Mouse (Mus musculus) lung, embryonic 15.5 days (tissue): Measurements from ENCODE around the gene Mospd3. TPM values are rescaled to one million over a fixed set of nuclear protein-coding genes. Genes with fewer than 3 reads are reported as not detected.

Experiments used
- ATAC-seq: fragments of 200-750 bp; cut with Nextera tagmentation; 2 replicates; pipeline ENCODE4 v1.8.0; 2017; ENCODE audit warnings: moderate number of reproducible peaks, borderline replicate concordance; ENCODE audit not compliant: low FRiP score, low TSS enrichment; ENCODE audit errors: extremely low read depth
- H3K27ac ChIP-seq: fragments of 300-500 bp; sonication (generic); 2 replicates; pipeline ENCODE4 v1.5.1; 2015; ENCODE audit warnings: moderate library complexity, mild to moderate bottlenecking, inconsistent platforms
- H3K27me3 ChIP-seq: fragments of 300-500 bp; sonication (generic); 2 replicates; pipeline ENCODE4 v1.6.1; 2015; ENCODE audit warnings: inconsistent platforms
- H3K36me3 ChIP-seq: fragments of 300-500 bp; sonication (generic); 2 replicates; pipeline ENCODE4 v1.6.1; 2015; ENCODE audit warnings: inconsistent platforms
- H3K4me1 ChIP-seq: fragments of 300-500 bp; sonication (generic); 2 replicates; pipeline ENCODE4 v1.6.1; 2015; ENCODE audit warnings: inconsistent platforms
- H3K4me2 ChIP-seq: fragments of 300-500 bp; sonication (generic); 2 replicates; pipeline ENCODE4 v1.6.1; 2015; ENCODE audit warnings: inconsistent platforms, mild to moderate bottlenecking, moderate library complexity
- H3K4me3 ChIP-seq: fragments of 300-500 bp; sonication (generic); 2 replicates; pipeline ENCODE4 v1.5.1; 2015; ENCODE audit warnings: mild to moderate bottlenecking, inconsistent platforms
- H3K9ac ChIP-seq: fragments of 300-500 bp; sonication (generic); 2 replicates; pipeline ENCODE4 v1.6.1; 2015; ENCODE audit warnings: inconsistent platforms
- H3K9me3 ChIP-seq: fragments of 300-500 bp; sonication (generic); 2 replicates; pipeline ENCODE4 v1.6.1; 2016; ENCODE audit warnings: inconsistent platforms
- WGBS: fragments of 180-500 bp; shearing (Covaris S2); methylation state at CpG from one replicate; pipeline ENCODE4 v1.1.7; 2015; 5-methylcytosine and 5-hydroxymethylcytosine counted together
- polyA plus RNA-seq: library from polyadenylated mRNA; unstranded; fragments of >200 nt; fragmentation: Nextera tagmentation; extraction: Ambion mirVana; gene quantifications from 2 replicates; pipeline ENCODE4 v1.2.1, GENCODE M21; 2015

The Mospd3 gene
- polyA plus RNA-seq, 1 experiment from 2014 or later = 31.6 TPM

GRCm38 (mm10) chr5:137549840-137550239 is 51.0 kb downstream of the Mospd3 start:
- no peak overlapping the region for H3K4me2 ChIP-seq
- no peak overlapping the region for H3K9ac ChIP-seq
- H3K36me3 ChIP-seq = no peaks in the 10 kb centered on the region
- no peak for ATAC-seq
- H3K4me1 ChIP-seq = no peaks in the 10 kb centered on the region
- H3K4me3 ChIP-seq = no peak overlapping the region
- 63% methylated on average over 2 of the region's 2 CpGs for WGBS
- H3K27ac ChIP-seq = no peak overlapping the region
- no peaks in the 10 kb centered on the region for H3K9me3 ChIP-seq
- peaks cover 14% of the 10 kb centered on the region for H3K27me3 ChIP-seq

Other genes starting within 250 kb of the Mospd3 start
- gene Zan, start 124.0 kb downstream of the Mospd3 start, polyA plus RNA-seq = 0.26 and 0.35 TPM in 2 replicates
- gene Pop7, start 98.5 kb downstream of the Mospd3 start, polyA plus RNA-seq = 54.1 and 58.4 TPM in 2 replicates
- 11.8 and 12.1 TPM in 2 replicates for gene Gigyf1, start 82.5 kb downstream of the Mospd3 start, polyA plus RNA-seq
- 0.55 and 0.66 TPM in 2 replicates for gene Epo, start 67.8 kb downstream of the Mospd3 start, polyA plus RNA-seq
- 414 and 437 TPM in 2 replicates for gene Gnb2, start 67.5 kb downstream of the Mospd3 start, polyA plus RNA-seq
- 0.24 and 0.71 TPM in 2 replicates for gene Actl6b, start 47.5 kb downstream of the Mospd3 start, polyA plus RNA-seq
- 0.31 and 0.40 TPM in 2 replicates for gene Tfr2, start 31.2 kb downstream of the Mospd3 start, polyA plus RNA-seq
- gene Pcolce, start 12.7 kb upstream of the Mospd3 start, polyA plus RNA-seq = 130 TPM in 2 replicates
- gene Fbxo24, start 27.9 kb upstream of the Mospd3 start, polyA plus RNA-seq = 0.08 and 0.21 TPM in 2 replicates
- gene Lrch4, start 28.1 kb upstream of the Mospd3 start, polyA plus RNA-seq = 35.7 and 37.1 TPM in 2 replicates
- gene Gm20605, start 28.1 kb upstream of the Mospd3 start, polyA plus RNA-seq = 9.4 and 9.6 TPM in 2 replicates
- 6.5 and 8.3 TPM in 2 replicates for gene Sap25, start 40.3 kb upstream of the Mospd3 start, polyA plus RNA-seq
- 0.06 TPM in 1 of 2 replicates, not detected in the other for gene Irs3, start 44.7 kb upstream of the Mospd3 start, polyA plus RNA-seq
- gene Agfg2, start 83.7 kb upstream of the Mospd3 start, polyA plus RNA-seq = 15.5 and 16.7 TPM in 2 replicates
- 1.6 and 1.8 TPM in 2 replicates for gene Nyap1, start 140.5 kb upstream of the Mospd3 start, polyA plus RNA-seq
- gene Tsc22d4, start 144.7 kb upstream of the Mospd3 start, polyA plus RNA-seq = 136 and 150 TPM in 2 replicates
- gene Ppp1r35, start 177.8 kb upstream of the Mospd3 start, polyA plus RNA-seq = 33.7 and 33.9 TPM in 2 replicates
- 11.5 and 12.3 TPM in 2 replicates for gene Mepce, start 186.6 kb upstream of the Mospd3 start, polyA plus RNA-seq
- gene Zcwpw1, start 186.7 kb upstream of the Mospd3 start, polyA plus RNA-seq = 23.1 and 28.2 TPM in 2 replicates
- 3.4 and 4.0 TPM in 2 replicates for gene Pilra, start 235.2 kb upstream of the Mospd3 start, polyA plus RNA-seq